Mouse (Mus musculus): ENCODE data around the gene Arf5.
A peak's percentile ranks its signal among the peaks of the same experiment; 100 is the strongest.

The Arf5 gene

DNA sequence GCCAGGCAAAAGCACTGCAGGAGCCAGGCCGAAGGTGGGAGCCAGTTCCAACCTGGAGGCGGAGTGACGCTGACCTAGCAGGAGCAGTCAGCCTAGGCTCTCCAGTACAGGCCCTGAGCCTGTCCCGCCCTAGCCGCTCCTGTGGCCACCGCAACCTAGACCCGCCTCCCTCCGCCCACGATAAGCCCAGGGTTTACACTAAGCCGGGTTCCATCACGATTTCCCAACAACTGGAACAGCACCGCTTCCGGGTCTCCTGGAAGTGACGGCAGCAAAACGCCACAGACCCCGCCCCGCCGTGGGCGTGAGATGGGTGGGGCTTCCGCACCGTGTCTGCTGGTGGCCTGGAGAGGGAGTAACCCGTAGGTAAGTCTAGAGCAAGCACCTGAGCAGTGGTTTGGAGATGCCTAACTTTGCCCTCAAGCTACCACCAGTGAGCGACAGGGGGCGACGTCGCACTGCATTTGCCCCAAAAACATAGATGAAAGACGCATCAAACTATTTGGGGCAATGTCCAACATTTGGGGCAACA is 1.8 kb upstream of the Arf5 start:
- TF ChIP-seq GATA4 (IDR thresholded peaks at IDR 0.05; ENCODE audit: insufficient replicate concordance, low read length) = peak; percentile 84; the same call in 1 of the 2 replicates

DNA sequence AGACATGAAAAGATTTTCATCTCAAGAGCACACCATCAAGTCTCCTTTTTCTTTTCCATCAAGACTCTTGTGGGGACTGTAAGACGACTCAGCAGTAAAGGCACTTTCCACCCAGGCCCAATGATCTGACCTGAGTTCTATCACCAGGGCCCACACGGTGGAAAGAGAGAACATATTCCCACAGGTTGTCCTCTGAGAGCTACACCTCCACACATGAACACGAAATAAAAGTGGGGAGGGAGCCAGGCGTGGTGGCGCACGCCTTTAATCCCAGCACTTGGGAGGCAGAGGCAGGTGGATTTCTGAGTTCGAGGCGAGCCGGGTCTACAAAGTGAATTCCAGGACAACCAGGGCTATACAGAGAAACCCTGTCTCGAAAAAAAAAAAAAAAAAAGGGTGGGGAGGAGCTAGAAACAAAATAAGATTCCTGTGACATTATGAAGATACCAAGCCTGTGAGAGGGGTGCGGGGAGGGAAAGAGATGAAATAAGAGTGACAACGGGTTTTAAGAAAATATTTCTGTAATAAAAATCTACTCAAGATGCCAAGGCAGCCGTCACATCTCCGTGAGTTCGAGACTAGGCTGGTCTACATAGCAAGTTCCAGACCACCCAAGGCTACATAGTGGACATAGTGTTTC is 589 bp upstream of the Arf5 start:
- no peak for TF ChIP-seq GATA4 (IDR thresholded peaks at IDR 0.05; ENCODE audit: insufficient replicate concordance, low read length)

DNA sequence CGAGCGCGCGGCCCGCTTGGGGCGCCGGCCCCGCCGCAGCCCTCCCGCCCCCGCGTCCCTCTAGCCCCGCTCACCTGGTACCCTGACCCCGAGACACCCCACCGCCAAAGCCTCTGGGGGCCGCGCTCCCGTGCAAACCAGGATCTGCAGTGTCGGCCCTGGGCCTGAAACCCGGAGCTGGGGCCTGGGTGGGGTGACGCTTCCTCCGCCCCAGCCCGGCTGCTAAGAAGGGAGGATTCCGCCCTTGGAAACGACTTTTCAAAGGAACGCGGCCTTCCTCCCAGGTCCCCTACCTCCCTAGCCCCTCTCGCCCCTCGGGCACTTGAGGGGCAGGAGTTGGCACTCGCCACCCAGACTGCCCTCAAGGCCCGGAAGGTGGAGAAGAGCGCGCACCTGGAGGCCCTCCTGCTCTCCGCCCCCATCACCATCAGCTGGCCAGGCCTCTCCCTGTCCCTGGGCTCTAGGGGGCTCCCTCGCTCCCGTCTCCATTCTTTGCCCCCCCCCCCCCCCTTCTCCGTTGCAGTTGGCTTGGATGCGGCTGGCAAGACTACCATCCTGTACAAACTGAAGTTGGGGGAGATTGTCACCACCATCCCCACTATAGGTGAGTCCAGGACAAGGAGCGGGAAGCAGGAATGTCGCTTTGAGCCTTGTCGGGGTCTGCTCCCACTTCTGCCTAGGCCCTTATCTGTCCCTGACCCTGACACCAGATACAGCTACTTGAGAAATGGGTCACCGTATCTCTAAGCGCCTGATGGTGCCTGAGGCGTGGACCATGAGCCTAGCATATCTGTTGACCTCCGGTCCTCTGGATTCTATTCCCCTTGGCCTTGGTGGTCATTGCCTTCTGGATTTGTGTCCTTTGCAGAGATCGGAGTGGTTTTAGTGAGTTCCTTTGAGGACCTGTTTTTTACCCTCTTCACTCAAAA is 671 bp downstream of the Arf5 start:
- peak; percentile 24; the same call in 1 of the 2 replicates for TF ChIP-seq GATA4 (IDR thresholded peaks at IDR 0.05; ENCODE audit: insufficient replicate concordance, low read length)

- no peak for TF ChIP-seq GATA4 (IDR thresholded peaks at IDR 0.05; ENCODE audit: insufficient replicate concordance, low read length)
These were observed 1.7 kb downstream of the Arf5 start for GRCm38 (mm10) chr6:28425019-28425418.

- no peak for TF ChIP-seq GATA4 (IDR thresholded peaks at IDR 0.05; ENCODE audit: insufficient replicate concordance, low read length)
These were observed 3.9 kb downstream of the Arf5 start, which contains the start of gene Fscn3 for GRCm38 (mm10) chr6:28427096-28427839. TSS of gene Fscn3 (plus strand) at chr6:28427789.

- no peak for TF ChIP-seq GATA4 (IDR thresholded peaks at IDR 0.05; ENCODE audit: insufficient replicate concordance, low read length)
These were observed 4.9 kb downstream of the Arf5 start, which contains the start of gene Gcc1 for GRCm38 (mm10) chr6:28428290-28428689. TSS of gene Gcc1 (minus strand) at chr6:28428390.

GRCm38 (mm10) chr6:28429870-28430269 is 6.5 kb downstream of the Arf5 start:
- no peak for TF ChIP-seq GATA4 (IDR thresholded peaks at IDR 0.05; ENCODE audit: insufficient replicate concordance, low read length)

DNA sequence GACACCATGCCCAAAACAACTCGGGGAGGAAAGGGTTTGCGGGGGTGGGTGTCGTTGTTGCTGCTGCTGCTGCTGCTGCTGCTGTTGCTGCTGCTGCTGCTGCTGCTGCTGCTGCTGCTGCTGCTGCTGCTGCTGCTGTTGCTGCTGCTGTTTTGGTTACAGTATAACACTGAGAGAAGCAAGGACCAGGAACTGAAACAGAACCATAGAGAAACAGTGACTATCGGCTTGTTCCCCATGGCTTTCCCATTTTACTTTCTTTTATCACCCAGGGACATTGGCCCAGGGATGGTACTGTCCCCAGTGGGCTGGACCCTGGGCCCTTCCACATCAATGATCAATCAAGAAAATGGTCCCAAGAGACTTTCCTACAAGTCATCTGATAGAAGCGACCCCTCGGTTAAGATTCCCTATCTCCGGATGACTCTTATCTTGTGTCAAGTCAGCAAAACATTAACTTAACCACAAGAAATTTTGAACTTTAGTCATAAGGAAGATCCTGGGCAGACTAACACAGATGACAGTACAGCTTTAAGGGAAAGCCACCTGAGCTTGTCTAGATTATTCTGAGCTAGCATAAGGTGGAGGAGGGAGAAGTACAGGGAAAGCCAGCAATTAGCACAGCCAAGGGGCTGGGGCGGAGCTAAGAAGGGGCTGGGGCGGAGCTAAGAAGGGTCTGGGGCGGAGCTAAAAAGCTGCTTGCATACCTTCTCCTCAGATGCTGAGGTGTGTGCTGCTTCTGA is 7.6 kb downstream of the Arf5 start:
- TF ChIP-seq GATA4 (IDR thresholded peaks at IDR 0.05; ENCODE audit: insufficient replicate concordance, low read length) = no peak

DNA sequence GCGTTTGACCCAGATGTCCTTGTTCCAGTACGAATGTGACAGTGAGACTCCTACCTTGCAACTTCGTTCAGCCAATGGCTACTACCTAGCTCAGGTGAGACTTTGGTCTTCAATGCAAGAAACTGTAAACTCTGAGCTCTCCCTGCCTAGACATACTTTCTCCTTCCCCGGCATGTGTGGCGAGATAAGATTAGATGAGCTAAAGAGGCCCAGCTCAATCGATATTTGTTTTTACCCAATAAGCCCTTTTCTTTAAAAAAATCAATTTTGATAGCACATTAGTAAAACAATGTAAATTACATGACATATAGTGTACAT is 8.1 kb downstream of the Arf5 start:
- TF ChIP-seq GATA4 (IDR thresholded peaks at IDR 0.05; ENCODE audit: insufficient replicate concordance, low read length) = no peak

DNA sequence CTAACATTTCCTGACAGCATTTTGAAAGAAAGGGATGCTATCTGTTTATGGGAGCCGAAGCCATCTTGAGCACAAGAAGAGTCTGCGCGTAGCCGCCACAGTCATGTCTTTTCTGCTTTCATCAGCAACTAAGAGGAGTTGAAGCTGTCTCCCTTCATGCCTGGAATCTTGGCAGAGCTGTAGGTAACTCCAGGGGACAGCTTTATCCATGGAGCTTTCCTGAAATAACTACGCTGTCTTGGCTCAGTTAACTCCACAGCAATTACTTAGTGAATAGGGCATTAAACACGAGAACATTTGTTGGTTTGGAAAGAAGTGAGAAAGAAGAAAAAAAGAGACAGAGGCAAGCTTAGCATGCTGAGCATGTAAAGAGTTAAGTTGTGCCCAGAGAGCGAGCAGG is 24.6 kb downstream of the Arf5 start:
- TF ChIP-seq GATA4 (IDR thresholded peaks at IDR 0.05; ENCODE audit: insufficient replicate concordance, low read length) = no peak

- TF ChIP-seq GATA4 (IDR thresholded peaks at IDR 0.05; ENCODE audit: insufficient replicate concordance, low read length) = no peak
These were observed 25.9 kb downstream of the Arf5 start, which contains the start of gene Pax4 for GRCm38 (mm10) chr6:28449253-28449652. TSS of gene Pax4 (minus strand) at chr6:28449353.

DNA sequence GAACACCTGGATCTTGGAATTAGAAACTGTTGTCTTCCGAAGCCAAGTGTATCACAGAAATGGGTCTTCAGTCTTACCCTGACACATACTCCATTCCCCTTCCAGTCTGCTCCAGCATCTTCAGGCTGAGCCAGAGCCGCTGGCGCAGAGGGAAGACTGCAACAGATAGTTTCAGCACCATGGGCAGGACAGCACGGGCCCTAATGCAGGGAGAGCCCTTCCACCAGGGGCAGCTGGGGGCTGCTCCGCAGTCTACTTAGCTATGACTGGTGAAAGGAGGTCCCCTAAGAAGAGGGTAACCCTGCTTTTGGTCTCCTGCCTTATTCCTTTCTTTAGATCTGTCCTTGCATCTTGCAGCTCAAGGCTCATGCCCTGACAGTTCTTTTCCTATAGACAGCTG is 27.1 kb downstream of the Arf5 start:
- no peak for TF ChIP-seq GATA4 (IDR thresholded peaks at IDR 0.05; ENCODE audit: insufficient replicate concordance, low read length)

DNA sequence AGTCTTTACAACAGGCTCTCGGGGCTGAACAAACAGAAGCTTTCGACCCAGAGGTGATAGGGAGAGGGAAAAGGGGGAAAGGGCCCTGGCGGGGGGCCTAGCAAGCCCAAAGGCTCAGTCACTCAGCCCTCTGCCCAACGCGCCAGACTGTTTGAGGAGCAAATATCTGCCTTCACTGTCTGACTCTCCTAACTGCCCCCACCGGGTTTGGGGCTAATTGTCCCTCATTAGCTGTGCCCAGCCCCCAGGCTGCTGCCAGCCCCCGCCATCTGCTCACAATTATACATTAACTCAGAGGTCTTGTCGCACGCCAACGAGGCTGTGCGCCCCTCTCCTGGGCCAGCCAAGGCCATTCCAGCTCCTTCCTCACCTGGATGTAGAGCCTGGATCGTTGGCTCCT is 27.6 kb downstream of the Arf5 start:
- TF ChIP-seq GATA4 (IDR thresholded peaks at IDR 0.05; ENCODE audit: insufficient replicate concordance, low read length) = no peak

DNA sequence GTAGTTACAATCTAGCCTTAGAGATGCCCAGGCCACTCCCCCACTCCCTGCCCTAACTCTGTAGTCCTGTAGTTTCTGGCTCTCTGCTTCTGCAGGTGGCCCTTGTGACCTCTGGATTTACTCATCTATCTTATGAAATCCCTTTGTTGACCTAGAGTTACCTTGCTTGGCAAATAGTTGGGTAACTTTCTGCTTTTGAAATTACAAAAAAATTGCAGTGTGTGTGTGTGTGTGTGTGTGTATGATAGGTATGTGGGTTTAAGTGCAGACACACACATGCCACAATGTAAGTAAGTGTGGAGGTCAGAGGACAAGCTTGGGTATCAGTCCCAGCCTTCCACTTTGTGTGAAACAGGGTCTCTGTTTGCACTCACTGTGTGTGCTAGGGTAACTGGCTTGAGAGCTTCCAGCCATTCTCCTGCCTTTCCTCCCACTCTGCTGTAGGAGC is 35.9 kb downstream of the Arf5 start:
- TF ChIP-seq GATA4 (IDR thresholded peaks at IDR 0.05; ENCODE audit: insufficient replicate concordance, low read length) = no peak

Data from liver, adult (tissue).